8 mouse cellular contexts compared by ENCODE assay signal in genomic region chr13:46669620-46670271, GRCm38 (mm10). TPM values are rescaled to one million over a fixed set of nuclear protein-coding genes. Genes with fewer than 3 reads are reported as not detected.
A peak's percentile ranks its signal among the peaks of the same experiment; 100 is the strongest.
DNase-seq lines count a peak whose midpoint lies in the region; ATAC-seq and TF ChIP-seq lines count a peak whose summit lies in the region.

No protein-coding gene starts in this region.

- no peak for TF ChIP-seq CTCF in kidney, adult 2 months (conservative IDR thresholded peaks at IDR 0.05; ENCODE audit: insufficient read depth, insufficient read length, low read depth, low read length)

- H3K27ac ChIP-seq in kidney, adult 2 months (ENCODE audit: insufficient read depth, low read depth, low read length) = peak overlapping the region; percentile 21; the same call in 1 of the 2 replicates
- H3K27ac ChIP-seq in forebrain, embryonic 10.5 days = peak overlapping the region; percentile 91
- H3K27ac ChIP-seq in lung, embryonic 16.5 days (ENCODE audit: low read length) = peak overlapping the region; percentile 72

- WGBS in kidney, adult 2 months = under 1% methylated on average over 90 of the region's 96 CpGs
- under 1% methylated on average over 91 of the region's 96 CpGs for WGBS in forebrain, embryonic 10.5 days
- WGBS in lung, embryonic 16.5 days = under 1% methylated on average over 42 of the region's 96 CpGs

- no peaks in the 10 kb centered on the region for H3K9me3 ChIP-seq in forebrain, embryonic 10.5 days
- H3K9me3 ChIP-seq in lung, embryonic 16.5 days (ENCODE audit: control insufficient read depth, low read length) = no peaks in the 10 kb centered on the region

- TF ChIP-seq POLR2A in kidney, adult 2 months (IDR thresholded peaks at IDR 0.05; ENCODE audit: low read depth, low read length) = no peak

- peak overlapping the region; percentile 90 for H3K9ac ChIP-seq in lung, embryonic 16.5 days (ENCODE audit: low read length)

- peak; percentile 75 for ATAC-seq in lung, embryonic 16.5 days (ENCODE audit: low read depth)
- ATAC-seq in monocyte, adult 5-6 weeks (replicated peaks; ENCODE audit: insufficient number of reproducible peaks, low FRiP score, low TSS enrichment, poor library complexity, severe bottlenecking) = no peak

- peak; percentile 14 for DNase-seq in kidney, adult 2 months
- DNase-seq in kidney, adult 18-20 months = no peak
- peak; percentile 38 for DNase-seq in NIH3T3 (ENCODE audit: low read depth)
- peak; percentile 32 for DNase-seq in forebrain, embryonic 10.5 days (ENCODE audit: extremely low spot score, low spot score)
- peak; percentile 62 for DNase-seq in induced T-regulatory cell, adult 2 months (ENCODE audit: low read depth)
- DNase-seq in right cerebral cortex, postnatal 25 days = peak; percentile 40

- peaks cover 4% of the 10 kb centered on the region; the same call in 1 of the 2 replicates for H3K36me3 ChIP-seq in kidney, adult 2 months (ENCODE audit: control insufficient read depth, insufficient read depth, low read length)
- peaks cover 35% of the 10 kb centered on the region for H3K36me3 ChIP-seq in forebrain, embryonic 10.5 days (replicated peaks)
- peaks cover 5% of the 10 kb centered on the region for H3K36me3 ChIP-seq in lung, embryonic 16.5 days (ENCODE audit: control insufficient read depth, insufficient read depth, low read length)

- H3K27me3 ChIP-seq in kidney, adult 2 months (replicated peaks; ENCODE audit: control insufficient read depth, insufficient read depth, low read length) = no peaks in the 10 kb centered on the region
- H3K27me3 ChIP-seq in forebrain, embryonic 10.5 days (ENCODE audit: poor library complexity, severe bottlenecking) = no peaks in the 10 kb centered on the region
- H3K27me3 ChIP-seq in lung, embryonic 16.5 days (ENCODE audit: control insufficient read depth, insufficient read depth, low read depth, low read length) = no peaks in the 10 kb centered on the region

- peak overlapping the region; percentile 62 for H3K4me3 ChIP-seq in kidney, adult 2 months (ENCODE audit: insufficient read depth, low read depth, low read length)
- H3K4me3 ChIP-seq in forebrain, embryonic 10.5 days = peak overlapping the region; percentile 92
- peak overlapping the region; percentile 90 for H3K4me3 ChIP-seq in lung, embryonic 16.5 days (ENCODE audit: low read length)

- peak overlapping the region; percentile 90 for H3K4me2 ChIP-seq in lung, embryonic 16.5 days (ENCODE audit: low read depth, low read length)

- H3K4me1 ChIP-seq in kidney, adult 2 months (ENCODE audit: control insufficient read depth, insufficient read depth, low read length) = peaks cover 8% of the 10 kb centered on the region; the same call in 1 of the 2 replicates
- H3K4me1 ChIP-seq in forebrain, embryonic 10.5 days = peaks cover 20% of the 10 kb centered on the region
- peaks cover 8% of the 10 kb centered on the region for H3K4me1 ChIP-seq in lung, embryonic 16.5 days (replicated peaks; ENCODE audit: control insufficient read depth, insufficient read depth, low read length)

RNA-seq across cellular contexts. Expression of gene Fam8a1, which starts 0.4 kb away (rescaled TPM):
- 20.4 and 21.5 TPM in 2 replicates for polyA plus RNA-seq in kidney, adult 2 months (2012; rRNA removed)
- 6.7 and 7.4 TPM in 2 replicates for polyA plus RNA-seq in forebrain, embryonic 10.5 days (2016; fragmentation: Nextera tagmentation; extraction: Ambion mirVana)
- 6.7 and 7.5 TPM in 2 replicates for polyA plus RNA-seq in lung, embryonic 16.5 days (2015; fragmentation: Nextera tagmentation; extraction: Ambion mirVana)
- 17.8 to 20.7 TPM (median 20.6 TPM) in 3 replicates for total RNA-seq in monocyte, adult 5-6 weeks (2017)

RNA-seq across cellular contexts. Expression of gene Nup153, which starts 58.0 kb away (rescaled TPM):
- polyA plus RNA-seq in kidney, adult 2 months (2012; rRNA removed) = 38.2 and 42.0 TPM in 2 replicates
- polyA plus RNA-seq in forebrain, embryonic 10.5 days (2016; fragmentation: Nextera tagmentation; extraction: Ambion mirVana) = 35.7 and 37.5 TPM in 2 replicates
- polyA plus RNA-seq in lung, embryonic 16.5 days (2015; fragmentation: Nextera tagmentation; extraction: Ambion mirVana) = 18.1 and 20.6 TPM in 2 replicates
- total RNA-seq in monocyte, adult 5-6 weeks (2017) = 103 to 122 TPM (median 110 TPM) in 3 replicates

Comparison
In these comparisons a context has a peak if more than half of its experiments do, and no peak if none do; other contexts are left out.
1. H3K27ac ChIP-seq: peak in every context shown above with its lines; median percentile 91 in forebrain, embryonic 10.5 days; 72 in lung, embryonic 16.5 days; 21 in kidney, adult 2 months.